Mouse (Mus musculus) midbrain, postnatal 0 days (tissue): ENCODE results near the gene Nars2. TPM values are rescaled to one million over a fixed set of nuclear protein-coding genes. Genes with fewer than 3 reads are reported as not detected.

Experiments used
- ATAC-seq: fragments of 200-750 bp; cut with Nextera tagmentation; 2 replicates; pipeline ENCODE4 v1.8.0; 2017; ENCODE audit warnings: moderate number of reproducible peaks, mild to moderate bottlenecking, moderate TSS enrichment, moderate library complexity; ENCODE audit not compliant: low FRiP score
- DNase-seq: peaks from one replicate; pipeline ENCODE4 v3.0.0-alpha.2; 2015; ENCODE audit warnings: low spot score
- H3K27ac ChIP-seq: fragments of 300-500 bp; sonication (generic); 2 replicates; pipeline ENCODE4 v1.5.1; 2014; ENCODE audit warnings: low read depth, mild to moderate bottlenecking, low read length, mixed read lengths
- H3K27me3 ChIP-seq: fragments of 300-500 bp; sonication (generic); 2 replicates; pipeline ENCODE4 v1.6.1; 2014; ENCODE audit warnings: low read length, control low read depth, mixed read lengths; ENCODE audit not compliant: insufficient read depth
- H3K36me3 ChIP-seq: fragments of 300-500 bp; sonication (generic); 2 replicates; pipeline ENCODE4 v1.6.1; 2014; ENCODE audit warnings: low read length, control low read depth, mixed read lengths; ENCODE audit not compliant: insufficient read depth
- H3K4me1 ChIP-seq: fragments of 300-500 bp; sonication (generic); 2 replicates; pipeline ENCODE4 v1.6.1; 2014; ENCODE audit warnings: mild to moderate bottlenecking, control low read depth, antibody characterized with exemption, low read length, mixed read lengths; ENCODE audit not compliant: insufficient read depth
- H3K4me2 ChIP-seq: fragments of 300-500 bp; sonication (generic); 2 replicates; pipeline ENCODE4 v1.6.1; 2014; ENCODE audit warnings: low read depth, mild to moderate bottlenecking, low read length, mixed read lengths; ENCODE audit not compliant: poor library complexity, severe bottlenecking
- H3K4me3 ChIP-seq: fragments of 300-500 bp; sonication (generic); 2 replicates; pipeline ENCODE4 v1.5.1; 2014; ENCODE audit warnings: low read depth, mild to moderate bottlenecking, low read length, moderate library complexity
- H3K9ac ChIP-seq: fragments of 300-500 bp; sonication (generic); replicated peaks from 2 replicates; pipeline ENCODE4 v1.6.1; 2014; ENCODE audit warnings: mild to moderate bottlenecking, low read length, moderate library complexity, mixed read lengths; ENCODE audit not compliant: poor library complexity, severe bottlenecking
- H3K9me3 ChIP-seq: fragments of 300-500 bp; sonication (generic); 2 replicates; pipeline ENCODE4 v1.6.1; 2016; ENCODE audit warnings: low read length, control low read depth
- CTCF ChIP-seq: IDR thresholded peaks from 2 replicates; pipeline ENCODE4 v1.5.1; 2016; ENCODE audit warnings: antibody characterized with exemption, mild to moderate bottlenecking
- WGBS: fragments of 180-500 bp; shearing (Covaris S2); extraction: QIAGEN DNeasy Blood & Tissue Kit; methylation state at CpG from one replicate; pipeline ENCODE4 v1.1.7; 2014; 5-methylcytosine and 5-hydroxymethylcytosine counted together
- polyA plus RNA-seq: library from polyadenylated mRNA; unstranded; fragments of >200 nt; fragmentation: Nextera tagmentation; extraction: Ambion mirVana; gene quantifications from 2 replicates; pipeline ENCODE4 v1.2.1, GENCODE M21; 2015
- total RNA-seq: library from RNA; depleted of rRNA; stranded (reverse); fragments of >200 nt; gene quantifications from 2 replicates; pipeline ENCODE4 v1.2.3, GENCODE M21; 2014; rRNA removed

Gene Nars2
- total and polyA plus RNA-seq, 2 experiments from 2014 or later: 5.4 to 13.2 TPM

DNA sequence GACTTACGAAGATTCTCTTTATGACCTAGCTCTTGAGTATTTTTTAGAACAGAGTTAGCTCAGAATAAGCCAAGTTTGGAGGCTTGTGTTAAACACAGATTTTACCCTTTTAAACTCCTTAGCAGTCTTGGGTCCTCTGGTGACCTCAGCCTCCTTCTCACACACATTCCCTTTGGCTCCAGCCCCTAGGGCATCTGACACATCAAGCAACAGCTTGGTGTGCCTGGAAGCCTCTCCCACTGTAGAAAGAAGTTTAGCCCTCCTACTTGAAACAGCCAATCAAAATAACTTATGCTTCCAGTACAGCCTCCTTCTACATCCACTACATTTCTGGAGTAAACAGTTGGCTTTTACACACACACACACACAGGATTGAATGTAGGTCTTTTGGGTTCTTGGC, 132.9 kb downstream of the Nars2 start:
- Histone ChIP-seq H3K4me2 (no peak overlapping the region), H3K4me3 (no peak overlapping the region), H3K36me3 (no peaks in the 10 kb centered on the region), H3K9me3 (no peaks in the 10 kb centered on the region), H3K27me3 (no peaks in the 10 kb centered on the region), H3K4me1 (no peaks in the 10 kb centered on the region; the same call in 1 of the 2 replicates), H3K27ac (no peak overlapping the region), H3K9ac (no peak overlapping the region)
- no peak for DNase-seq
- WGBS: 100% methylated on average over 1 of the region's 1 CpGs
- no peak for ATAC-seq
- TF ChIP-seq CTCF: no peak

DNA sequence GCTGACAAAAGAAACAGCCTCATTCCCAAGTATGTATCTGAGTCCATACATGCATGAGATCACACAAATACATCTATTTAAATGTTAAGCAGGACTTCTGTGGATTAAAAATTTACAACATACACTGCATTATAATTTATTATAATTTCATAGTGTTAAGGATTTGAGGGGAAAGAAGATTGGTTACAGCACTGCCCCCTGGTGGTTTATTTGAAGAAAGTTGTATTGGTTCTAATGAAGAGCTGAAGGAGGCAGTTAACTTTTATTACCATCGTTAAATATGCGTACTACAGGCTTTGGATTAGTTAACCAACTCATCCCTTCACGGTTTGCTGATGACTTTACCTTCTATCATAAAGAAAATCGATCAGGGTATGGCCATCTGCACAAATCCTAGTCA, 134.0 kb downstream of the Nars2 start:
- DNase-seq (peak; percentile 63), ATAC-seq (no peak)
- TF ChIP-seq CTCF: peak; percentile 76
- H3K27ac ChIP-seq: no peak overlapping the region
- WGBS: 12% methylated on average over 4 of the region's 4 CpGs
- no peaks in the 10 kb centered on the region for H3K27me3 ChIP-seq
- H3K4me3 ChIP-seq: no peak overlapping the region
- no peak overlapping the region for H3K9ac ChIP-seq
- no peaks in the 10 kb centered on the region for H3K36me3 ChIP-seq
- H3K9me3 ChIP-seq: no peaks in the 10 kb centered on the region
- H3K4me1 ChIP-seq: no peaks in the 10 kb centered on the region; the same call in 1 of the 2 replicates
- no peak overlapping the region for H3K4me2 ChIP-seq

DNA sequence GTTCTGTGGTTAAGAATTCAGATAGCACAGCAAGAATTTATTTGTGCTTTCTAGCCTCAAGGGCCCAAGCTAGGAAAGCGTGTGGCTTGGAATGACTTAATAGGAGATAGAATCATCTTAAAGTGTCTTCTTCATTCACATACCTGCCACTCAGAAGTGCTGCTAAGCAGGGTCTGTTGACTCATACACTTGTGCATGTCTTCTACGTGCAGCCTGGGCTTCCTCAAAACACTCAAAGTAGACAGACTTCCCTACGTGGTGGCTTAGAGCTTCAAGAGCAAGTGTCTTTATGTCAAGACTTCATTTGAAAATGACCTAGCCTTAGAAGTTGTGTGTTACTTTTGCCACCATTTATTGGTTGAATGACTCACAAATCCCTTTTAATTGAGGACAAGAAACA, 142.9 kb downstream of the Nars2 start:
- DNase-seq (no peak), ATAC-seq (no peak)
- no peaks in the 10 kb centered on the region for H3K27me3 ChIP-seq
- no peak for TF ChIP-seq CTCF
- no peak overlapping the region for H3K27ac ChIP-seq
- H3K36me3 ChIP-seq: no peaks in the 10 kb centered on the region
- H3K9ac ChIP-seq: no peak overlapping the region
- WGBS: 78% methylated on average over 3 of the region's 3 CpGs
- H3K4me3 ChIP-seq: no peak overlapping the region
- H3K4me1 ChIP-seq: no peaks in the 10 kb centered on the region
- H3K9me3 ChIP-seq: no peaks in the 10 kb centered on the region
- H3K4me2 ChIP-seq: no peak overlapping the region

DNA sequence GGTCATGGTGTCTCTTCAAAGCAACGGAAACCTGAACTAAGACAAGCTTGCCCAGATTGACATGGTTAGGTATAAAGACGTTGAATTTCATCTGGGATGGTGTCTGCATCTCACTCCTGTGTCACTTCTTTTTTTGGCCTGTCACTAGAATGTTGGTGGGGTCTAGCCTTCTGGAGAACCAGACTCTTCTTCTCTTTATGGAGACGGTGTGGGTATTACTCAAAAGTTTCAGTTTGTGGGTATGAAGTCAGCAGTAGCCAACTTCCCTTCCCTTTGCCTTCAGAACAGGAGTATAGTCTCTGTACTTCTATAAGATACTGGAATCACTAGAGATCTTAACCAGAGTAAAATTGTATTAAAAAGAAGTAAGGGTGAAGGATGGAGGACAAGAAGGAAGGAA, 156.8 kb downstream of the Nars2 start:
- no peak overlapping the region for H3K9ac ChIP-seq
- no peaks in the 10 kb centered on the region for H3K4me1 ChIP-seq
- H3K27ac ChIP-seq: no peak overlapping the region
- no peak for DNase-seq
- no peak overlapping the region for H3K4me2 ChIP-seq
- H3K27me3 ChIP-seq: no peaks in the 10 kb centered on the region
- 87% methylated on average over 3 of the region's 3 CpGs for WGBS
- TF ChIP-seq CTCF: no peak
- no peak overlapping the region for H3K4me3 ChIP-seq
- no peaks in the 10 kb centered on the region for H3K9me3 ChIP-seq
- ATAC-seq: no peak
- no peaks in the 10 kb centered on the region for H3K36me3 ChIP-seq

Other genes starting within 250 kb of the Nars2 start
- 36.8 and 39.0 TPM in 2 replicates for gene Gab2, start 130.1 kb downstream of the Nars2 start, total RNA-seq
- 15.0 and 15.7 TPM in 2 replicates for gene Gab2, start 130.1 kb downstream of the Nars2 start, polyA plus RNA-seq